Mouse (Mus musculus) midbrain, embryonic 16.5 days (tissue): ENCODE data around the gene Slc26a10. TPM values are rescaled to one million over a fixed set of nuclear protein-coding genes. Genes with fewer than 3 reads are reported as not detected.
"Not testable (repeated sequence)": the region's sequence is repeated elsewhere in the genome, so short reads cannot be mapped to it uniquely, and the experiment has no call there.

Experiments used
- ATAC-seq: fragments of 200-750 bp; cut with Nextera tagmentation; 2 replicates; pipeline ENCODE4 v1.8.0; 2017; ENCODE audit warnings: moderate TSS enrichment
- H3K27ac ChIP-seq: fragments of 300-500 bp; sonication (generic); 2 replicates; pipeline ENCODE4 v1.5.1; 2014; ENCODE audit warnings: mild to moderate bottlenecking, low read length, mixed read lengths
- H3K27me3 ChIP-seq: fragments of 300-500 bp; sonication (generic); 2 replicates; pipeline ENCODE4 v1.6.1; 2014; ENCODE audit warnings: low read depth, low read length, mixed read lengths; ENCODE audit not compliant: control insufficient read depth, insufficient read depth
- H3K36me3 ChIP-seq: fragments of 300-500 bp; sonication (generic); 2 replicates; pipeline ENCODE4 v1.6.1; 2014; ENCODE audit warnings: mild to moderate bottlenecking, low read length, moderate library complexity, mixed read lengths; ENCODE audit not compliant: control insufficient read depth, insufficient read depth
- H3K4me1 ChIP-seq: fragments of 300-500 bp; sonication (generic); 2 replicates; pipeline ENCODE4 v1.6.1; 2014; ENCODE audit warnings: mild to moderate bottlenecking, low read length, mixed read lengths; ENCODE audit not compliant: control insufficient read depth, insufficient read depth
- H3K4me2 ChIP-seq: fragments of 300-500 bp; sonication (generic); 2 replicates; pipeline ENCODE4 v1.6.1; 2014; ENCODE audit warnings: mild to moderate bottlenecking, low read length, mixed read lengths
- H3K4me3 ChIP-seq: fragments of 300-500 bp; sonication (generic); 2 replicates; pipeline ENCODE4 v1.5.1; 2014; ENCODE audit warnings: low read depth, mild to moderate bottlenecking, low read length, moderate library complexity, mixed read lengths
- H3K9ac ChIP-seq: fragments of 300-500 bp; sonication (generic); 2 replicates; pipeline ENCODE4 v1.6.1; 2014; ENCODE audit warnings: low read depth, low read length, mixed read lengths
- H3K9me3 ChIP-seq: fragments of 300-500 bp; sonication (generic); replicated peaks from 2 replicates; pipeline ENCODE4 v1.6.1; 2014; ENCODE audit warnings: mild to moderate bottlenecking, low read length, mixed read lengths; ENCODE audit not compliant: control insufficient read depth, poor library complexity, severe bottlenecking
- WGBS: fragments of 180-500 bp; shearing (Covaris S2); extraction: QIAGEN DNeasy Blood & Tissue Kit; methylation state at CpG from one replicate; pipeline ENCODE4 v1.1.7; 2014; 5-methylcytosine and 5-hydroxymethylcytosine counted together
- polyA plus RNA-seq: library from polyadenylated mRNA; unstranded; fragments of >200 nt; fragmentation: Nextera tagmentation; extraction: Ambion mirVana; gene quantifications from 2 replicates; pipeline ENCODE4 v1.2.1, GENCODE M21; 2015

Gene Slc26a10
- polyA plus RNA-seq, 1 experiment from 2014 or later: 1.2 TPM

DNA sequence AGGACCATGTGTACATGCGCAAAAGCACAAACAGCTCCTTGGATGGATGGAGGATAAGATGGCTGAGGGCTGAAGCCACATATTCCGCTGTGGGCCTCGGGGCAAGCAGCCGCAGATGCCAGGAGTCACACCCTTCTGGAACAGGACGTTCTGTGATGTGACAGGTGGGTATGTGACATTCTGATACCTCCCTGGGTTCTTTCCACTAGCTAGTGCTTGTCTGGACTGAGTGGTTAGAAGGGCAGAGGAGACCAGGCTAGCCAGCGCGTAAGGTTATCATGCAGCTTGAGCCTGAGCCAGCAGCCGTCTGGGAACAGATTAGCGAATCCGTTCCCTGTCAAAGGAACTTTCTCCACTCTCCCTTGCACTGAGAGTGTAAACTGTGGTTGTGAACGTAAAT lies 39.5 kb downstream of the Slc26a10 start:
- Histone ChIP-seq H3K36me3 (no peaks in the 10 kb centered on the region), H3K4me3 (no peak overlapping the region), H3K4me1 (no peaks in the 10 kb centered on the region), H3K4me2 (no peak overlapping the region), H3K9me3 (no peaks in the 10 kb centered on the region), H3K9ac (no peak overlapping the region), H3K27me3 (no peaks in the 10 kb centered on the region), H3K27ac (no peak overlapping the region)
- WGBS: 86% methylated on average over 11 of the region's 11 CpGs
- ATAC-seq: no peak

DNA sequence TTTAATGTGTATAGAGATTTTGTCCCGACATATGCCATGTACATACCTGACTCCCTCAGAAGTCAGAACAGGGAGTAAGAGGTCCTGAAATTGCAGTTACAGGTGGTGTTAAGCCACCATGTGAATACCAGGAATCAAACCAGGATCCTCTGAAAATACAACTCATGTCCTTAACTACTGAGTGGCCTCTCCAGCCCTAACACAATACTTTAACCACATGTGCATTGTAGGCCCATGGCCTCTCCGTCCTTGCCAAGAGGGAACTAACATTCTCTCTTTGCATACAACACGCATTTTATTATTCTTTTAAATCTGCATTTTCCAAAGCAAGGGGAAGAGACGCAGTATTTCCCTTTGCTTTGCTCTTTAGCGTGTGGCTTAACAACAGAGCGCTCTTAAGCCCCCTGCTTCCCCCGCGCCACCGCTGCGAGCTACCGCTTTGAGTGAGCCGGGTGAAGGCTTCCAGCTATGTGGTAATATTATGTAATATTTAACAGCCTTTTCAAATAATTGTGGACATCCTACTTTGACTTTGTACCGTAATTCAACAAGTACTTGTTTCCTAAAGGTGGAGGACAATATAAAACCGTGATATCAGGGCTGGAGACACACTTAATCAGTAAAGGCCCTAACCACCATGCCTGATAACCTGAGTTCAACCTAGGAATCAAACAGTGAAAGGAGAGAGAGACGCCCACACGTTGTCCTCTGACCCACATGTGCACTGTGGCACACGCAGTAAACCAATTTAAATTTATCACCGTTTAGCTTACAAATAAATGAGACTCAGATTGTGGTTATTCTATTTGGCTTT lies 41.9 kb downstream of the Slc26a10 start:
- Histone ChIP-seq H3K4me1 (no peaks in the 10 kb centered on the region), H3K36me3 (no peaks in the 10 kb centered on the region), H3K4me3 (no peak overlapping the region), H3K9me3 (no peaks in the 10 kb centered on the region), H3K27me3 (no peaks in the 10 kb centered on the region), H3K4me2 (no peak overlapping the region), H3K27ac (no peak overlapping the region), H3K9ac (no peak overlapping the region)
- no peak for ATAC-seq
- 86% methylated on average over 18 of the region's 18 CpGs for WGBS

DNA sequence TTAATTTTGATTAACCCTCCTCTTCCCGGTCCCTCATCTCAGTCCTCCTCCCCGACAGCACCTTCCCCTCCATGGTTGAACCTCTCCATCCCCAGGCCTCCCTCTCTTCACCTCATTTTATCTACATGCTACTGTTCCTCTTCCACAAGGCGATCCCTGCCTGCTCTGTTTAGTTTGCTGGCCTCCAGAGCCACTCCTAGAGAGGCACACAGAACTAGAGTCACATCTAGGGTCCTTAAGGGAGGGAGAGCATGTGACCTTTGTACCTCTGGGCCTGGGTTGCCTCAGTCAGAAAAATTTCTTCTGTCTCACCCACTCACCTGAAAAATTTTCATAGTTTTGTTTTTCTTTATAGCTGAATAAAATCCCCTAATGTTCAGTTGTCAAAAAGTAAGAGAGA lies 42.5 kb downstream of the Slc26a10 start:
- Histone ChIP-seq H3K36me3 (no peaks in the 10 kb centered on the region), H3K9ac (no peak overlapping the region), H3K4me1 (no peaks in the 10 kb centered on the region), H3K27me3 (no peaks in the 10 kb centered on the region), H3K4me3 (no peak overlapping the region), H3K9me3 (no peaks in the 10 kb centered on the region), H3K4me2 (no peak overlapping the region), H3K27ac (no peak overlapping the region)
- 83% methylated on average over 3 of the region's 3 CpGs for WGBS
- ATAC-seq: no peak

DNA sequence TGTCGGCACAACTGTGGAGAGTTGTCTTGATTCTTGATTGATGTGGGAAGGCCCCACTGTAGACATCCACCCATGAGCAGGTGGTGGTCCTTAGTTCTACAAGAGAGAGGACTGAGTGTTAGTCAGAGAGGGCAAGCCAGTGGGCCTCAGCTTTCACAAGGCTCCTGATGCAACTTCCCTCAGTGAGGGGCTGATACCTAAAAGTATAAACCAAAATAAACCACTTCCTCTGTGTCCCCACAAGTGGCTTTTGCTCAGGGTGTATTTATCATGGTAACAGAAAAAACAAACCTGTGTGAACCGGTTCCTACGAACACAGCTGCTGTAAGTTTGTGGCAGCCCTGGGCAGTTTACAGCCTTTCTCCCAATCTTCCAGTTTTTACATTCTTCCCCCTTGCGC lies 43.9 kb downstream of the Slc26a10 start:
- H3K4me1 ChIP-seq: no peaks in the 10 kb centered on the region
- no peak overlapping the region for H3K4me3 ChIP-seq
- H3K9me3 ChIP-seq: no peaks in the 10 kb centered on the region
- no peak overlapping the region for H3K4me2 ChIP-seq
- 95% methylated on average over 4 of the region's 4 CpGs for WGBS
- H3K27ac ChIP-seq: no peak overlapping the region
- no peaks in the 10 kb centered on the region for H3K27me3 ChIP-seq
- no peak overlapping the region for H3K9ac ChIP-seq
- ATAC-seq: no peak
- no peaks in the 10 kb centered on the region for H3K36me3 ChIP-seq

DNA sequence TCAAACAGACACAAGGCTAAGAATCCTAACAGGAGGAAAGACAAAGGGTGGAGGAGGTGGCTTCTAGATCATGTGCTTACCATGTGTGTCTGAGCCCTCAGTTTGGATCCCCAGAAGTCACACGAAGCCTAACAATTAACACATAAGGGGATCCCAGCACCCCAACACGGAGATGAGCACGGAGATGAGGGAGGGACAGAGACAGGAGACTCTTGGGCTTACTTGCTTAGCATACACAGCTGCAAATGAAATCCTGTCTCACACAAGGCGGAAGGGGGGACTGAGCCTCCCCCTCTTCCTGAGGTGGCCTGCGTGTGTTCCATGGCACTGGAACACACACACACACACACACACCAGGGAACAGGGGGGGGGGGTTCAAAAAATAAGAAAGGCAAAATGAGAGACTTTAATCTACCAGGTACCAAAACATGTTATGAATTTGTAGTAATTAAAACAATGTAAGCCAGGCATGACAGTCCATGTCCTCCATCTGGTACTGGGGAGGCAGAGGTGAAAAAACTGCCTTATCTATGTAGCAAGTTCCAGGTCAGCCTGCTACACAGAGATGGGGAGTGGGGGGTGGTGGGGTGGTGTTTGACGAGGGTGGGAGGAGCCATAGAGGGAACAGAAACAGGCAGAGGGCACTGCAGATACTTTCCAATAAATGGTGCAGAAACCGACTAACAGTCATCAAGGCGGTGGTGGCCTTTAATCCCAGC lies 45.2 kb downstream of the Slc26a10 start:
- no peak overlapping the region for H3K9ac ChIP-seq
- ATAC-seq: no peak
- H3K27ac ChIP-seq: no peak overlapping the region
- no peaks in the 10 kb centered on the region for H3K36me3 ChIP-seq
- no peak overlapping the region for H3K4me2 ChIP-seq
- no peaks in the 10 kb centered on the region for H3K9me3 ChIP-seq
- H3K4me1 ChIP-seq: no peaks in the 10 kb centered on the region
- H3K4me3 ChIP-seq: no peak overlapping the region
- no peaks in the 10 kb centered on the region for H3K27me3 ChIP-seq
- 65% methylated on average over 7 of the region's 8 CpGs for WGBS

DNA sequence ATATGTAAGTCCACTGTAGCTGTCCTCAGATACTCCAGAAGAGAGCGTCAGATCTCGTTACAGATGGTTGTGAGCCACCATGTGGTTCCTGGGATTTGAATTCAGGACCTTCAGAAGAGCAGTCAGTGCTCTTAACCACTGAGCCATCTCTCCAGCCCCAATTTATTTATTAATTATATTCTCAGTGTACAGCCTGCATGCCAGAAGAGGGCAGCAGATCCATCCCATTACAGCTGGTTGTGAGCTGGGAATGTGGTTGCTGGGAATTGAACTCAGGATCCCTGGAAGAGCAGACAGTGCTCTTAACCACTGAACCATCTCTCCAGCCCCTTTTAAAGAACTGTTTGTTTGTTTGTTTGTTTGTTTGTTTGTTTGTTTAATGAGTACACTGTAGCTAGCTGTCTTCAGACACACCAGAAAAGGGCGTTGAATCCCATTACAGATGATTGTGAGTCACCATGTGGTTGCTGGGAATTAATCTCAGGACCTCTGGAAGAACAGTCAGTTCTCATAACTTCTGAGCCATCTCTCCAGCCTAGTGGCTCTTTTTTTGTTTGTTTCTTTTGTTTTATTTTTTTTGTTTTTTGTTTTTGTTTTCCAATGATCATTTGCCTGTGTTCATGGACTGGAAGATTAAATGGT lies 45.9 kb downstream of the Slc26a10 start:
- not testable (repeated sequence) for H3K4me3 ChIP-seq, H3K36me3 ChIP-seq, H3K4me1 ChIP-seq, H3K27me3 ChIP-seq, ATAC-seq, H3K27ac ChIP-seq, H3K9ac ChIP-seq, H3K4me2 ChIP-seq, H3K9me3 ChIP-seq
- WGBS: 81% methylated on average over 3 of the region's 3 CpGs

DNA sequence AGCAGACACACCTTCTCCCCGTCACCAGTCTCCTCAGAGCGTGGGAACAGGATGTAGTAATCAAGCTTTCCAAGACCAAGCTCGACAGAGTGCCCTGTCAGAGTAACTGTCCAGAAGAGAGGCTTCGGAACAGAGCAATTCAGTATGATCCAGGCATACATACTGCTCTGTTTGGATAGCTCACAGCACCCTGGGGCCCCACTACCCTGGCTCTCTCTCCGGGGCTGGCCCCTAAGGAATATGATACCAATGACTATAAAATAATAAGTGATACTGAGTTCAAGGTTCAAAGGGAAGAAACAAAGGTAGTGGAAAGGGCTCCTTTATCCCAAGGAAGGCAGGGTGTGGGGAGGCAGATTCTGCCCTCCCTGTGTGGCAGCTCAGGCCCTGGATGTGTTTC lies 48.0 kb downstream of the Slc26a10 start:
- ATAC-seq: no peak
- H3K9ac ChIP-seq: no peak overlapping the region
- no peaks in the 10 kb centered on the region for H3K36me3 ChIP-seq
- no peak overlapping the region for H3K4me3 ChIP-seq
- no peaks in the 10 kb centered on the region for H3K9me3 ChIP-seq
- no peak overlapping the region for H3K27ac ChIP-seq
- H3K4me1 ChIP-seq: no peaks in the 10 kb centered on the region
- H3K4me2 ChIP-seq: no peak overlapping the region
- 78% methylated on average over 5 of the region's 5 CpGs for WGBS
- no peaks in the 10 kb centered on the region for H3K27me3 ChIP-seq

DNA sequence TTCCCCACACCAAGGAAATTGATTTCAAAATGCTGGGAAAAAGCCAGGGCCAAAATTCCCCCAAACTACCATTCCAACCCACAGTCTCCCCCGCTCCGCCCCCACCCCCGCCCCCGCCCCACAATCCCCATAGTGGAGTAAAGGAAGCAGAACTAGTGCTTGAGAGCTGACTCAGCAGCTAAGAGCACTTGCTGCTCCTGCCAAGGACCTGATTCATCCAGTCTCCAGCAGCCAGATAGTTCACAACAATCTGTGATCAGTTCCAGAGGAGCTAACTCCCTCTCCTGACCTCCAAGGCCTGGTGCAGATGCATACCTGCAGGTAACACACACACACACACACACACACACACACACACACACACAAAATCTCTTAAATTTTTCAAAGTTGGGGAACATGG lies 51.0 kb downstream of the Slc26a10 start:
- Histone ChIP-seq H3K4me2 (no peak overlapping the region), H3K36me3 (no peaks in the 10 kb centered on the region), H3K4me3 (no peak overlapping the region), H3K9me3 (no peaks in the 10 kb centered on the region), H3K4me1 (no peaks in the 10 kb centered on the region), H3K27me3 (no peaks in the 10 kb centered on the region), H3K27ac (no peak overlapping the region), H3K9ac (no peak overlapping the region)
- ATAC-seq: no peak
- 79% methylated on average over 4 of the region's 4 CpGs for WGBS

DNA sequence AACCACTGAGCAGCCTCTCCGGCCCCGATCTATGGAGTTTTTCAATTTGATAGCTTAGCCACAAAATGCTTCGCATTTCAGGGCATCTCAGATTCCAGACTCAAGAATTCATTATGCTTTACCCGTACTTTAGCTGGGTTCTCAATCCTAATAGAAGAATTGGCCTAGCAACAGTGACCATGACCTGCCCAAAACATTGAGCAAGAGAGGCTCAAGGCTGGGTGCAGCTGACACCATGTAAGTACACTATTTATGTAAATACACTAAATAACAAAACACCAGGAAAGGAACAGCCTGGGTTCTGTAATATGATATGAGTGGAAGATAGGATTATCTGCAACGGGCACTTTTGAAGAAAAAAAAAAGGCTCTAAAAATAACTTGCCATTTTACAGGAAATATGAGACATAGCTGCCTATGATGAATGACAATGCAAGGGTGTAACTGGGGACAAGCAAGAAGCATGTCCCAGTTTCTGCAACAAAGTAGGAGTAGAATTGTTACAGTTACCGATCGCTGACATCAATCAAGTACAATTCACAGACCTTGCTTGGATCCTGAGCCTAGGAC lies 52.6 kb downstream of the Slc26a10 start:
- H3K27ac ChIP-seq: no peak overlapping the region
- peaks cover 5% of the 10 kb centered on the region for H3K4me1 ChIP-seq
- no peak for ATAC-seq
- no peaks in the 10 kb centered on the region for H3K36me3 ChIP-seq
- no peaks in the 10 kb centered on the region for H3K9me3 ChIP-seq
- no peak overlapping the region for H3K4me2 ChIP-seq
- H3K27me3 ChIP-seq: no peaks in the 10 kb centered on the region
- no peak overlapping the region for H3K4me3 ChIP-seq
- H3K9ac ChIP-seq: no peak overlapping the region
- 79% methylated on average over 7 of the region's 7 CpGs for WGBS
